Mouse (Mus musculus): ENCODE measurements around the gene Pin1rt1. TPM values are rescaled to one million over a fixed set of nuclear protein-coding genes. Genes with fewer than 3 reads are reported as not detected.
A peak's percentile ranks its signal among the peaks of the same experiment; 100 is the strongest.

The Pin1rt1 gene
- polyA plus RNA-seq, 1 experiment from 2014 or later, result 0.13 TPM

- Histone ChIP-seq H3K27me3 (no peaks in the 10 kb centered on the region), H3K4me1 (replicated peaks) (peaks cover 22% of the 10 kb centered on the region), H3K36me3 (0 out of 2 replicates have a peak, but pooled peaks cover 3% of the 10 kb centered on the region), H3K9me3 (no peaks in the 10 kb centered on the region), H3K27ac (replicated peaks) (peak overlapping the region; percentile 95), H3K4me3 (peak overlapping the region; percentile 89), H3K9ac (peak overlapping the region; percentile 87), H3K4me2 (peak overlapping the region; percentile 85)
- ATAC-seq (ENCODE audit: low FRiP score, low read depth), result no peak
- WGBS, result 13% methylated on average over 6 of the region's 6 CpGs
Measured at GRCm38 (mm10) chr2:104710670-104711370, 5.4 kb downstream of the Pin1rt1 start.

GRCm38 (mm10) chr2:104709786-104710337 lies 6.3 kb downstream of the Pin1rt1 start:
- ATAC-seq (ENCODE audit: low FRiP score, low read depth), result no peak
- no peaks in the 10 kb centered on the region for H3K9me3 ChIP-seq
- peaks cover 3% of the 10 kb centered on the region; the same call in 1 of the 2 replicates for H3K36me3 ChIP-seq
- H3K9ac ChIP-seq, result no peak overlapping the region
- WGBS, result 61% methylated on average over 6 of the region's 6 CpGs
- no peak overlapping the region for H3K4me2 ChIP-seq
- no peak overlapping the region for H3K27ac ChIP-seq (replicated peaks)
- no peak overlapping the region for H3K4me3 ChIP-seq
- H3K4me1 ChIP-seq (replicated peaks), result peaks cover 22% of the 10 kb centered on the region
- H3K27me3 ChIP-seq, result no peaks in the 10 kb centered on the region

GRCm38 (mm10) chr2:104704355-104704754 lies 11.8 kb downstream of the Pin1rt1 start:
- H3K9ac ChIP-seq, result no peak overlapping the region
- H3K4me3 ChIP-seq, result no peak overlapping the region
- no peaks in the 10 kb centered on the region for H3K27me3 ChIP-seq
- peaks cover 13% of the 10 kb centered on the region for H3K36me3 ChIP-seq
- H3K9me3 ChIP-seq, result no peaks in the 10 kb centered on the region
- 77% methylated on average over 3 of the region's 3 CpGs for WGBS
- no peak overlapping the region for H3K4me2 ChIP-seq
- ATAC-seq (ENCODE audit: low FRiP score, low read depth), result no peak
- no peak overlapping the region for H3K27ac ChIP-seq (replicated peaks)
- no peaks in the 10 kb centered on the region for H3K4me1 ChIP-seq (replicated peaks)

GRCm38 (mm10) chr2:104703158-104703557 lies 13.0 kb downstream of the Pin1rt1 start:
- no peak overlapping the region for H3K27ac ChIP-seq (replicated peaks)
- no peaks in the 10 kb centered on the region for H3K27me3 ChIP-seq
- no peaks in the 10 kb centered on the region for H3K9me3 ChIP-seq
- 57% methylated on average over 3 of the region's 3 CpGs for WGBS
- no peak overlapping the region for H3K9ac ChIP-seq
- H3K36me3 ChIP-seq, result peaks cover 20% of the 10 kb centered on the region
- H3K4me1 ChIP-seq (replicated peaks), result no peaks in the 10 kb centered on the region
- H3K4me2 ChIP-seq, result no peak overlapping the region
- H3K4me3 ChIP-seq, result no peak overlapping the region
- ATAC-seq (ENCODE audit: low FRiP score, low read depth), result no peak

GRCm38 (mm10) chr2:104699659-104700058 lies 16.5 kb downstream of the Pin1rt1 start:
- no peak overlapping the region for H3K4me3 ChIP-seq
- no peak for ATAC-seq (ENCODE audit: low FRiP score, low read depth)
- H3K4me1 ChIP-seq (replicated peaks), result no peaks in the 10 kb centered on the region
- no peaks in the 10 kb centered on the region for H3K27me3 ChIP-seq
- H3K9ac ChIP-seq, result no peak overlapping the region
- peaks cover 24% of the 10 kb centered on the region for H3K36me3 ChIP-seq
- no peak overlapping the region for H3K27ac ChIP-seq (replicated peaks)
- H3K4me2 ChIP-seq, result no peak overlapping the region
- 93% methylated on average over 11 of the region's 11 CpGs for WGBS
- H3K9me3 ChIP-seq, result no peaks in the 10 kb centered on the region

- Histone ChIP-seq H3K27ac (replicated peaks) (no peak overlapping the region), H3K27me3 (no peaks in the 10 kb centered on the region), H3K9me3 (no peaks in the 10 kb centered on the region), H3K4me2 (no peak overlapping the region), H3K4me3 (no peak overlapping the region), H3K36me3 (peaks cover 6% of the 10 kb centered on the region; the same call in 1 of the 2 replicates), H3K4me1 (replicated peaks) (no peaks in the 10 kb centered on the region), H3K9ac (no peak overlapping the region)
- no peak for ATAC-seq (ENCODE audit: low FRiP score, low read depth)
- 51% methylated on average over 2 of the region's 2 CpGs for WGBS
Measured at GRCm38 (mm10) chr2:104692551-104692950, 23.6 kb downstream of the Pin1rt1 start.

DNA sequence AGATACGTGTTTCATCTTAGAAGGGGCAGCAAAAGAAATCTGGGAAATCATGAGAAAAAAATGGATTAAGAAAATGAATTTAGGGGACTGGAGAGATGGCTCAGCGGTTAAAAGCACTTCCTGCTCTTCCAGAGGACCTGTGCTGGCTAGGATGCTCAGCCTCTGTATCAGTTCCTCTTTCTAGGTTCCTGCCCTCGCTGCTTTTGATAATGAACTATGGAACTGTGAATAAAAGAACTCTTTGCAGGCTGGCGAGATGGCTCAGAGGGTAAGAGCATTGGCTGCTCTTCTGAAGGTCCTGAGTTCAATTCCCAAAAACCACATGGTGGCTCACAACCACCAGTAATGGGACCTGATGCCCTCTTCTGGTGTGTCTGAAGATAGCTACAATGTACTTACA lies 25.5 kb downstream of the Pin1rt1 start:
- WGBS, result 85% methylated on average over 4 of the region's 4 CpGs
- Histone ChIP-seq H3K36me3 (0 out of 2 replicates have a peak, but pooled peaks cover 2% of the 10 kb centered on the region), H3K27ac (replicated peaks) (no peak overlapping the region), H3K4me3 (no peak overlapping the region), H3K4me2 (no peak overlapping the region), H3K27me3 (no peaks in the 10 kb centered on the region), H3K4me1 (replicated peaks) (no peaks in the 10 kb centered on the region), H3K9me3 (no peaks in the 10 kb centered on the region), H3K9ac (no peak overlapping the region)
- ATAC-seq (ENCODE audit: low FRiP score, low read depth), result no peak

GRCm38 (mm10) chr2:104688724-104689123 lies 27.5 kb downstream of the Pin1rt1 start:
- H3K36me3 ChIP-seq, result peaks cover 10% of the 10 kb centered on the region; the same call in 1 of the 2 replicates
- H3K4me1 ChIP-seq (replicated peaks), result no peaks in the 10 kb centered on the region
- no peaks in the 10 kb centered on the region for H3K9me3 ChIP-seq
- H3K4me2 ChIP-seq, result no peak overlapping the region
- 60% methylated on average over 8 of the region's 8 CpGs for WGBS
- H3K9ac ChIP-seq, result no peak overlapping the region
- no peak for ATAC-seq (ENCODE audit: low FRiP score, low read depth)
- H3K27ac ChIP-seq (replicated peaks), result no peak overlapping the region
- H3K4me3 ChIP-seq, result no peak overlapping the region
- H3K27me3 ChIP-seq, result no peaks in the 10 kb centered on the region

GRCm38 (mm10) chr2:104688321-104688720 lies 27.9 kb downstream of the Pin1rt1 start:
- Histone ChIP-seq H3K27me3 (no peaks in the 10 kb centered on the region), H3K27ac (replicated peaks) (no peak overlapping the region), H3K9me3 (no peaks in the 10 kb centered on the region), H3K36me3 (peaks cover 15% of the 10 kb centered on the region), H3K4me1 (replicated peaks) (no peaks in the 10 kb centered on the region), H3K4me2 (no peak overlapping the region), H3K9ac (no peak overlapping the region), H3K4me3 (no peak overlapping the region)
- ATAC-seq (ENCODE audit: low FRiP score, low read depth), result no peak
- WGBS, result 83% methylated on average over 3 of the region's 3 CpGs

DNA sequence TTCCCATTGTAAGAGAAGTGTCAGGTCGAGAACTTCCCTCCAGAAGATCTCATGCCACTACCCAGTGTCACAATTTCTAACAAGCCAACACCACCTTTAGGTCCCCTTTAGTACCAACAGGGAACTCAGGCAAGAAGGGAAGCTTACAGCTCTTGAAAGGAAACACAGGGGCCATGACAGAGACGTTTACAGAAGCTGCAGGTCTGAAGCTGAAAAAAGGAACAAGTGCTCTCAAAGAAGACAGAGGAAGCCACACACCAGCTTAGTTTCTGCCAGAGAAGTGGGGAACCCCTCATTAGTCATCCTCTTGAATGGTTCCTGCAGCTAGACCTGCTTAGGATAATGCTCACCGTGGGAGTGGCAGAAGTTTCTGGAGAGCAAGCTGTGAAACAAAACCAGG lies 28.9 kb downstream of the Pin1rt1 start:
- Histone ChIP-seq H3K4me1 (replicated peaks) (no peaks in the 10 kb centered on the region), H3K27ac (replicated peaks) (no peak overlapping the region), H3K9me3 (no peaks in the 10 kb centered on the region), H3K27me3 (no peaks in the 10 kb centered on the region), H3K9ac (no peak overlapping the region), H3K4me3 (no peak overlapping the region), H3K36me3 (peaks cover 23% of the 10 kb centered on the region), H3K4me2 (no peak overlapping the region)
- no peak for ATAC-seq (ENCODE audit: low FRiP score, low read depth)
- WGBS, result 68% methylated on average over 3 of the region's 3 CpGs

DNA sequence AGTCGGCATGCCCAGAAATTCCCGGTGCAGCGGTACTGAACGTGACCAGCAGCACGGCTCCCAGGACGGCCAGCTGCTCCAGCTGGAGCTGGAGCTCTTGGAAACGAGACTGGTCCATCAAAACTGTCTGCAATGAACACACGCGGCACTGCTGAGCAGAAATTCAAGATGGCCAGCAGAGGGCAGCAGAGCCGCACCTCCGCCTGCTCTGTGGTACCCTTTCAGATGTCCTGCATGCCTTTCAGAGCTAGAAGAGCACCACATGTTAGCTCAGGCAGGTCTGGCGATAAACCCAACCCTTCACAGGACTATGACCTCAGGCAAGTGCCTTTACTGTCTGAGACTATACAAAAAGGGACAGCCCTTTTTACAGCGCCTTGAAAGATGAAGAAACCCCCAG lies 30.8 kb downstream of the Pin1rt1 start:
- no peaks in the 10 kb centered on the region for H3K4me1 ChIP-seq (replicated peaks)
- no peak overlapping the region for H3K4me2 ChIP-seq
- no peak overlapping the region for H3K4me3 ChIP-seq
- H3K27me3 ChIP-seq, result no peaks in the 10 kb centered on the region
- H3K36me3 ChIP-seq, result peaks cover 37% of the 10 kb centered on the region
- H3K27ac ChIP-seq (replicated peaks), result no peak overlapping the region
- 6% methylated on average over 13 of the region's 13 CpGs for WGBS
- peak; percentile 92 for ATAC-seq (ENCODE audit: low FRiP score, low read depth)
- no peaks in the 10 kb centered on the region for H3K9me3 ChIP-seq
- H3K9ac ChIP-seq, result no peak overlapping the region

DNA sequence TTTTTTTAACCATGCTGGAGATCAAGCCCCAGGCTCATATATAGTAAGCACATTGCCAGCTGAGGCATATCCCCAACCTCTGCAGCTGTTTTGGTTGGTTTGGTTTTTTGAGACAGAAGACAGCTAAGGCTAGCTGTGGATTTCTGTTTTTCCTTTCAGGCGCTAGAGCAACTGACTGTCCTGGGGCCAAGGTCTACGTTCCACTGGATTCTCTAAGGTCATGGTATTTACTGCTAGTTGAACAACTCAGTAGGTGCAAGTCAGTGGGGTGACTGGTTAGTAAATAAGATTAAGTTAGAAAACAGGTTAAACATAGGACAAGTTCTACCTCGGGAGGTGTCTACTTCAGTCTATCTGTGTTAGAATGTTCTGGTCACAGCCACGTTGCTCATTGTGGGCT lies 31.4 kb downstream of the Pin1rt1 start:
- no peak overlapping the region for H3K9ac ChIP-seq
- peaks cover 40% of the 10 kb centered on the region for H3K36me3 ChIP-seq
- no peak overlapping the region for H3K4me2 ChIP-seq
- H3K27ac ChIP-seq (replicated peaks), result no peak overlapping the region
- no peak for ATAC-seq (ENCODE audit: low FRiP score, low read depth)
- H3K9me3 ChIP-seq, result no peaks in the 10 kb centered on the region
- H3K27me3 ChIP-seq, result no peaks in the 10 kb centered on the region
- H3K4me3 ChIP-seq, result no peak overlapping the region
- 93% methylated on average over 4 of the region's 4 CpGs for WGBS
- no peaks in the 10 kb centered on the region for H3K4me1 ChIP-seq (replicated peaks)

Measured in hindbrain, embryonic 15.5 days (tissue).